Mouse (Mus musculus) left cerebral cortex, adult 18-20 months (tissue): ENCODE measurements around the gene Ttl. TPM values are rescaled to one million over a fixed set of nuclear protein-coding genes. Genes with fewer than 3 reads are reported as not detected.

Source experiments
- DNase-seq, 2 experiments: peaks; one replicate each; pipeline ENCODE4 v3.0.0; 2021 to 2022; ENCODE audit warnings: low spot score in 2 of 2, mixed read lengths in 1 of 2
- long read RNA-seq, 2 experiments: library from polyadenylated mRNA; stranded (forward); transcript quantifications; one replicate each; pipeline ENCODE4 v2.0.0; 2021
- total RNA-seq, 2 experiments: library from RNA; stranded (reverse); gene quantifications; 2 replicates each; pipeline ENCODE4 v1.2.3; 2021

Gene Ttl
- 10 to 100 TPM; 63.4 to 67.0 TPM for total RNA-seq
- long read RNA-seq, experiment 1, full-length matches to known transcripts: 54 of 68 reads
- long read RNA-seq, experiment 1, partial matches to known transcripts: 3 of 68 reads
- long read RNA-seq, experiment 1, other reads (novel, unspliced or antisense): 11 of 68 reads
- long read RNA-seq, experiment 2, full-length matches to known transcripts: 60 of 70 reads
- long read RNA-seq, experiment 2, partial matches to known transcripts: 1 of 70 reads
- long read RNA-seq, experiment 2, other reads (novel, unspliced or antisense): 9 of 70 reads

- DNase-seq: peak; percentile 71 to 79
Measured at GRCm38 (mm10) chr2:129065437-129066282, at the start of gene Ttl. Gene Ttl, plus strand, starts transcription at chr2:129065942.

- no peak for DNase-seq
Measured at GRCm38 (mm10) chr2:129020106-129020505, 45.6 kb upstream of the Ttl start.

GRCm38 (mm10) chr2:129024820-129025219 is 40.9 kb upstream of the Ttl start:
- DNase-seq: no peak

- DNase-seq: no peak
Measured at GRCm38 (mm10) chr2:129035381-129035780, 30.4 kb upstream of the Ttl start.

GRCm38 (mm10) chr2:129038426-129038936 is 27.3 kb upstream of the Ttl start:
- no peak for DNase-seq

- peak; percentile 11 to 19 for DNase-seq
Measured at GRCm38 (mm10) chr2:129038937-129039631, 26.7 kb upstream of the Ttl start.

- DNase-seq: no peak
Measured at GRCm38 (mm10) chr2:129040567-129040966, 25.2 kb upstream of the Ttl start.

GRCm38 (mm10) chr2:129046172-129046845 is 19.4 kb upstream of the Ttl start:
- no peak for DNase-seq

- no peak for DNase-seq
Measured at GRCm38 (mm10) chr2:129046846-129047196, 18.9 kb upstream of the Ttl start.

GRCm38 (mm10) chr2:129047811-129048210 is 17.9 kb upstream of the Ttl start, which contains the start of gene Vinac1:
Gene Vinac1, minus strand, starts transcription at chr2:129048172.
- no peak for DNase-seq

GRCm38 (mm10) chr2:129052451-129052983 is 13.2 kb upstream of the Ttl start:
- no peak for DNase-seq

GRCm38 (mm10) chr2:129055741-129056140 is 10.0 kb upstream of the Ttl start:
- no peak for DNase-seq

GRCm38 (mm10) chr2:129056597-129056996 is 9.1 kb upstream of the Ttl start:
- peak in 1 of 2 experiments; percentile 18 for DNase-seq

GRCm38 (mm10) chr2:129057256-129057655 is 8.5 kb upstream of the Ttl start:
- no peak for DNase-seq

GRCm38 (mm10) chr2:129057920-129058361 is 7.8 kb upstream of the Ttl start:
- DNase-seq: no peak

- DNase-seq: no peak
Measured at GRCm38 (mm10) chr2:129061456-129062059, 4.2 kb upstream of the Ttl start.

- DNase-seq: peak; percentile 62 to 69
Measured at GRCm38 (mm10) chr2:129066326-129066725, 584 bp downstream of the Ttl start.

- no peak for DNase-seq
Measured at GRCm38 (mm10) chr2:129070296-129070695, 4.6 kb downstream of the Ttl start.

GRCm38 (mm10) chr2:129078313-129078712 is 12.6 kb downstream of the Ttl start:
- DNase-seq: peak in 1 of 2 experiments; percentile 7

GRCm38 (mm10) chr2:129079194-129079593 is 13.5 kb downstream of the Ttl start:
- DNase-seq: no peak
